Mouse (Mus musculus) retina, postnatal 7 days (tissue): Measurements from ENCODE around the gene Cxcr1.
A peak's percentile ranks its signal among the peaks of the same experiment; 100 is the strongest.

ENCODE experiments used
- DNase-seq: peaks from one replicate; pipeline ENCODE4 v3.0.0-alpha.2; 2012; ENCODE audit warnings: low read depth, low spot score

The Cxcr1 gene

DNA sequence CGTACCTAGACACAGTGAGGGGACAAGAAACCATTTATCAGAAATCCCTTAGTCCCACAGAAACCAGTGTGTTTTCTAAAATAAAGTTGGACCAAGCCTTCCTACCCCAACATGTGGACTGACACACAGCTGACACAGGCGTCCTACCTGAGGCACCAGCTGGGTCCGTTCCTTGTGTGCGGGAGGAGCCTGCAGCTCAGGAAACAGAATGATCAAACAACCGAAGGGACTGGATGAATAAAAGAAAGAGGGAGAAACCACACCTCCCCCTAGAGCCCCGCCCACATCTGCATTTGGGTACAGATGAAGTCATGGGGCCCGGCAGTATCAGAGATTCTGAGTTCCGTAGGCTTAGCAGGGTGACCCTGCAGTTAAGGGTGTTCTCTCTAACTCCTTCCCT is at the start of gene Cxcr1:
Gene Cxcr1 (minus strand): TSS at position 187 of the 400 bp plus-strand sequence.
- DNase-seq: no peak

DNA sequence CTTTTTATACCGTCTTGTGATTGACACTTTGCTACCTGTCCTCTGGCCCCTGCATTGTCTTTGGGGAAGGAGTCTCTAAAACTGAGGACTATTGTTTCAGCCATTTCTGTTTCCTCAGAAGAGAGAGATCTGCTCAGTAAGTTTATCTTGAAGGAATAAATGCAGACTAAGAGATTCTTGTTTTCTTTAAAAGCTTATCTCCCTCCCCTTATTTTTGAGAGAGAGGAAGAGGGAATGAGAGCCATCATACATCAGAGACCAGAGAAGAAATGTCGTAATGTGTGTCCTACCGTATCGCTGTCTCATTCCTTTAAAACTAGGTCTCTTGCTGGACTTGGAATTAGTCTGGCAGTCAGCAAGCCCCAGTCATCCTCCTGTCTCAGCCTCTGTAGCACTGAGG is 46.4 kb upstream of the Cxcr1 start:
- no peak for DNase-seq

DNA sequence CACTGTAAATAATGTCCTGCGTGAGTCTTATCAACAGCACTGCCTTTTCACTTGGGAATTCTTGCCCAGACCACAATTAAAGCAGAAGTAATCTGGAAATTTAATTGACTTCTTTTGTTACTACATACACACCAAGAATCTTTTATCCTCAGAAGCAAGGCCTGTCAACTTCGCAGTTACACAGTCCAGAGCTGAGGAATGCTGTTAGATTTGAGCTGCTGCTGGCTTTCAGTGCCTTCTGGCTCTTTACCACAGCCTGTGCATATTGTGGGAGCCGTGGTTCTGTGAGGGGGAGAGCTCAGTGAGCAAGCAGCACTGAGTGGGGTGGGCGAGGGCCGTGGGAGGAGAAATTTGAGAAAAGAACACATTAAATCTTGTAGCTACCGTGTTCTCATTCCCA is 45.9 kb upstream of the Cxcr1 start:
- no peak for DNase-seq

DNA sequence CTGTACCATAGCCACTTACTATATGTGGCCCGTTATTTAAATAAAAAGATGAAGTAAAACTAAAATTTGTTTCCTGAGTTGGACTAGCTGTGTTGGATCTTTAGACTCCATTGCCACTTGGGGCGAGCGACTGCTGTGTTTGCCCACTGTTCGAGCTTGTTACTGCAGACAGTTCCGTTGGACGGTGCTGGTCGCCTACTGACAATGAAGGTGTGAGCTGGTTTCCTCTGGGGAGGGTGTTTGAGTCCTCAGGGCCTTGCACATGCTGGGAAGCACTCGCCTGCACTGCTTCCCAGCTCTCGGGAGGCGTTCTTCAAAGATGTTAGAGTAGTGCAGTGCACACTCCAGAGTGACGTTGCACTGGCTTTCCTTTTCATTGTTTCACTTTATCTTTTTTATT is 45.2 kb upstream of the Cxcr1 start:
- no peak for DNase-seq

DNA sequence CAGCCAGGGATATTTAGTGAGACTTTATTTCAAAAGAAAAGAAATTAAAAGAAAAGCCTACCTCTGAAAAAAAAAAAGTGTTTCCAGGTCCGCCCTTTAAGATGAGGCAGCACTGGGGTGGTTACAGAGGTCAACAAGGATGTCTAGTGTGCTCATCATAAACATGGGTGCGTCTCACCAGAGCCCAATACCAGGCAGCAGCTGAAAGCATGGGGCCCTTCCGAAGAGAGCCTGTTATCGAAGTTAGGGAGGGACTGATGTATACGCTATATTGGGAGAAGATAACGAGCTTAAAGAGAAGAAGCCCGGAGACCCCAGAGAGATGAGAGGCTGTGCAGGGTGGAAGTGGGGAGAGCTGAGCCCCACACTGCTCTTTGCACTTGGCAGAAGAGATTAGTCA is 44.7 kb upstream of the Cxcr1 start:
- DNase-seq: no peak

DNA sequence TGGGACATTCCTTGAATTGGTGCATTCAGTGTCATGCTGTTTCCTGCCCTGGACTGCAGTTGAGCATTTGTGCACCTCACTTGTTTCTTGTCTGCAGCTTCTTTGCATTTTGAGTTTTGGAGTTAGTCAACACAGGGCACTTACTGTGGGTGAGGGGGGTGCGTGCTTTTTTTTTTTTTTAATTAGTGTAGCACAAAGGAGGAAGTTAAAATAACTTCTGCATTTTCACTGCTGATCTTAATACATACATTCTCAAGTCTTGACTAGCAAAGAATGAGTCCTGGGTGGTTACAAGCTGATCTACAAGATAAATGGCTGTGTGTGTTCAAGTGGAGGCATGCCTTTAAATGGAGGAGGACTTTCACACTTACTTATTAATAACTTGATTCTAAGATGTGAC is 43.7 kb upstream of the Cxcr1 start:
- DNase-seq: no peak

DNA sequence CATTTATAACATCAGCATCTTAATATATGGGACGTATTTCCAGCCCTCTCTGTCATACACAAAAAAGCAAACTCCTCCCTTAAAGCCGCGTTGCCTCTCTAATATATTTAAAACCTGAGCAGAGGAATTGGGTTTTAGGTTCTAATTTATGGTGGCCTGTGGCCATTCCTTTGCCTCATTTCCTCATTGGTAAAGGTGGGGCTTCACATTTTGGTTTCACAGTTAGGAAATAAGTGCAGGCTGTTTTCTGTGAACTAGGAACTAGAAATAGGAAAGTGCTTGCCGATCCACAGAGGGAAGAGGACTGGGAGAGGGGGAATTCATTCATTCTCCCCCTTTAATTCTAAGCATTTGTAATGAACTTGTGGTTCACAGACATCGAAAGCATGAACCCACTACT is 43.2 kb upstream of the Cxcr1 start:
- DNase-seq: no peak

DNA sequence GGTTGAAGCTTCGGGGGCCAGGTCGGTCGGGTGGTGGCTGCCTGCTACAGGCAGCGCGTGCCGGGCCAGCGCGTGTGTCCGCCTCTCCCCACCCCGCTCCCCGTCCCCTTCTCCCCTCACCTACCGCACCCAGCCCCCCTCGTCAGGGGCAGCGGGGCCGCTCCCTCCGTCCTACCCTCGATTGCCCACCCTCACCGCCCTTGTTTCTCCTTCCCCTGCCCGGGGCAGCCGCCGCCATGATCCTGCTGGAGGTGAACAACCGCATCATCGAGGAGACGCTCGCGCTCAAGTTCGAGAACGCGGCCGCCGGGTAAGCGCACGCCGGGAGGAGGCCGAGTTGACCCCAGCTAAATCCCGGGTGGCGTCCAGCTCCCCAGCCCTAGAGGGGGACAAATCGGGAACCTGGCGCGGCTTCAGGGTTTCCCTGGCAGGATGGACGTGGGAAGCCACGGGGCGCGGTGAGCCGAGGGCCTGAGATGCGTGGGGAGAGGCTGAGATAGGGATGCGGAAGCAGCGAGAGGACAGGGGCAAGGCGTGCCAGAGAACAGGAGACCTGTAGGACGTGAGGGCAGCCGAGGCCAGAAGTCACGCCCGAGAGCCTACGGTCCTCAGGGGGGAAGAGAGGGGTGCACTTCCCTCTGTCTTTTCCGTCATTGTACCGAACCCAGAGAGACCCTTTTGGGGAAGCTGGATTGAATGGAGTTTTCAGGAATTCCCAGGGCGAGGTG is 42.3 kb upstream of the Cxcr1 start:
- DNase-seq: peak; percentile 33

DNA sequence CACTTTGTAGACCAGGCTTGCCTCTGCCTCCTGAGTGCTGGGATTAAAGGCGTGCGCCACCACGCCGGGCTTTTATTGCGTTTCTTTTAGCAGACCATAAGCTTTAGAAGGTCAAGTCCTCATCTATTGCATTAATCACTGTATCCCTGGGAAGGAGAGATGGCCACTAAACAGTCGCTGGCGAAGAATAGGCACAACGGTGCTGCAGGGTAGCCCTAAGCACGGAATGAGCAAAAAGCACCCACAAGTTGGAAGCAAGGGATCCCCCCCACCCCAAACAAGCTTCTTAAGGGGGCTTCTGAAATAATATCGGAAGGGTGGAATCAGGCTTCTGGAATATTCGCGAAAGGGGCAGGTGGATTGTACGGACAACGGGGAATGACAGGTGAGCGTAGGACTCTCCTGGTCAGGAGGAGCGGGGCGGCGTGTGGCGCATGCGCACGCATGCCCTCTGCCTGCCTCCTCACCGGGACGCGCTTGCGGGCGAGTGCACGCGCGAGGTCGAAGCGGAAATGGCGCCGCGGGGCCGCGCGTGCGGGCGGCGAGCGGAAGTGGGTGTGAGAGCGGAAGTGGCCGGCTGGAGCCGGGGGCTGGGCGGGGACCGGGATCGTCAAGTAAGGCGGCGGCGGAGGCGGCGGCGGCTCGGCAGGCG is 41.6 kb upstream of the Cxcr1 start, which contains the start of gene Arpc2:
Gene Arpc2 (plus strand): TSS at position 147 of the 652 bp plus-strand sequence.
- peak; percentile 96 for DNase-seq

DNA sequence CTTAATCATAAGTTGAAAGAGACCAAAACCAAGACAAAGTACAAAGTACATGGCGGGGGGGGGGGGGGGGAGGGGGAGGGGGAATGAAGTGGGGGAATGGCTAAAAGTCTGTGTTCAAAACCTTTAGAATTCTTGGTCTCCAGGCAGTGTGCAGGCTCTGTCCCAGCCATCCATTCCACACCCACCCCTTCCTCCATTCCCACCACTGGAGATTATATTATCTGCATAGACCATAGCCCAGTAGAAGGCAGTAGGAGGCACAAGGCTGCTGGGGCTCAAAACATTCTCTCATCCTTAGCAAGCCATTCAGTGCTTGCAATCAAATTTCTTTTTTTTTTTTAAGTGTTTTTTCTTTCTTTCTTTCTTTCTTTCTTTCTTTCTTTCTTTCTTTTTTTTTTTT is 36.6 kb upstream of the Cxcr1 start:
- DNase-seq: no peak

DNA sequence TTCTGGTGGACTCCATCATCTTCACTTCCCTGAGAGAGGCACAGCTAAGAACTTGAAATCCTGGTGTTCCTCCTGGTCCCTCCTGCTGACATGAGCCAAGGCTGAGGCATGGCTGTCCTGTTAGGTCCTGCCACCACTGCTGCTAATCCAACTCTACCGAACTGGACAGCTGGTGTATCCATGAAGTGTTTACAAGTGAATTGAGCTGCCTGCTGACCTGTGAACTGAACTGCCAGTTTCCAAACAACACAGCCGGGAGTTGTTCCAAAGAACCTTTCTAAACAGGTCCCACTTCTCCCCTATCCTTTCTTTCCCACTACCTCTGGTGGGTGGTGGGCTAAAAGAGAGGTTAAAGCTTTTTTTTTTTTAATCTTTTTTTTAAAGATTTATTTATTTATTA is 35.5 kb upstream of the Cxcr1 start:
- no peak for DNase-seq

DNA sequence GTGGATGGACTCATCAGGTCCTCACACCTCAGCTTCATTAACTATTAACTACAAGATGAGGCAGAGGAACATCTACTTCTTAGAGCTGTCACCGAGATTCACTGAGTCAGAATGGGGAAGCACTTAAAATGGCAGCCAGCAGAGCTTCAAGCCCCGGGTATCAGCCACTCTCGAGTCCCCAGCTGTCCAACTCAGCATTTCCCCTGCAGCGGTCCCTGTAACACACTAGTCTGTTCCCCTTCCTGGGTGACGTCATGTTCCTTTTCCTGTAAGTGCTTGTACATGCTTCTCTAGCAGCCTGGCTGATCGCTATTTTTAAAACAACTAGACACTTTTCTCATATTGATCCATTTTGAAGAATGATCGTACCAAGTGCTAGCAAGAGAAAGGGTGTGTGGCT is 32.9 kb upstream of the Cxcr1 start:
- no peak for DNase-seq

DNA sequence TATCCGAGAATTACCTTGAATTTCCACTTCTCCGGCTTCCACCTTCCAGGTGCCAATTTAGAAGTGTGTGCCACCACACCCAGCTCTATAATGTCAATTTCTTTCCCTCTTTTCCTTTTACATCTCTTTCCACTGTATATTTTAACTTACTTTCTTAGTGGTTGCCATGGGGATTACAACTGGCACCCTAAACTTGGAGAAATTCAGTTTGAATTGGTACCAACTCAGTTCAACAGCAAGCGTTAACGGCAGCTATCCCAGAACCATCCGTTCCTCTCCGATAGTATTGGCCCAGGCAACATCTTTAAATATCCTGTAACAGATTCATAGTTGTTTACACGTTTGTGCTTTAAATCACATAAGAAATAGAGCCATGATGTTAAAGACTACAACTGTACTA is 25.5 kb upstream of the Cxcr1 start:
- DNase-seq: no peak

DNA sequence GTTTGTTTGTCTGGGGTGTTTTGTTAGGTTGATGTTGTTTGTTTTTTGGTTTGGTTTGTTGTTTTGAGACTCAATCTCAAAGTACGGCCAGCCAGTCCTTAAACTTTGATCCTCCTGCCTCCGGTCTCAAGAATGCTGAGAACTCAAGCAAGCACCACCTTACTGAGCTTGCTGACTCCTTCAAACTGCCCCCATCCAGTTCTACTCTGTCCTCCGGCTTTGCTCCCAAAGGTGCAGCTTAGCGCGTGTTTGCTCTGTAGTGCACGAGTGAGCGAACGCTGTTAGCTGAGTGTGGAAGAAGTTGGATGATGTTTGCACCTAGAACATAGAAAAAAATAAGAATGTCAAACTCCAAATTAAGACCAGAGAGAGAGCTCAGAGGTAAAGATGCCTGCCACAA is 14.5 kb upstream of the Cxcr1 start:
- no peak for DNase-seq

DNA sequence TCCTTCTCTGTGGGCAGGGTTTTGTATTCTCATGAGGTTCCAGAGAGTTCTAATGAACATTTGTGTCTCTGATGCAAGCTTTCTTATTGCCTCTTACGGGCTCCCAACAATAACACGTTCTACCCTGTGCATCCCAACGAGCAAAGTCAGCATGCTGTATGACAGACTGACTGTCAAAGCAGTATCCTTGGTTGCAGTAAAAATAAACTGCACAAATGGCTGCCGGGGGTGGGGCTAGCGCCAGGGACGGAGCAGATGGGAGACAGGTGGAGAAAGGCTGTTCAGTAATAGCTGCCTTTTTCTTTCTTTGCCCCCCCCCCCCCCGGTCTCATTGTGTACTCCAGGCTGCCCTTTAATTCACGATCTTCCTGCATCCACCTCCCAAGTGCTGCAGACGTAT is 13.5 kb upstream of the Cxcr1 start:
- no peak for DNase-seq

DNA sequence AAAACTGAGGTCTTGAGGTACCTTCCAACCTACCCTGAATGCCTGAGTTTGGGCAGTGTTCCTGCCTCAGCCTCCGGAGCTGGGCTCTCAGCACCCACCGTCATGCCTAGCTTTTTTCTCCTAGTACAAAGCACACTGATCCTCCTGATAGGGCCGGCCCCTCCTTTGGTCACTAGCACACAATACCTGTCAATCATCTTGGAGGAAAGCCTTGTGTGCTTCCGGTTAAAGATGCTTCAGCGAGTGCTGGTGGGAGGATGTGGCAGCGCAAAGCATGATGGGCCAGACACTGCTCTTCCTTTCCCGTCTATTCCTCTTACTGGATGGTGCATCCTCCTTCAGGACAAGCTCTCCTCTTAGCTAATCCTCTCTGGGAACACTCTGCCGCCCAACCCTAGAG is 12.2 kb upstream of the Cxcr1 start:
- DNase-seq: no peak

DNA sequence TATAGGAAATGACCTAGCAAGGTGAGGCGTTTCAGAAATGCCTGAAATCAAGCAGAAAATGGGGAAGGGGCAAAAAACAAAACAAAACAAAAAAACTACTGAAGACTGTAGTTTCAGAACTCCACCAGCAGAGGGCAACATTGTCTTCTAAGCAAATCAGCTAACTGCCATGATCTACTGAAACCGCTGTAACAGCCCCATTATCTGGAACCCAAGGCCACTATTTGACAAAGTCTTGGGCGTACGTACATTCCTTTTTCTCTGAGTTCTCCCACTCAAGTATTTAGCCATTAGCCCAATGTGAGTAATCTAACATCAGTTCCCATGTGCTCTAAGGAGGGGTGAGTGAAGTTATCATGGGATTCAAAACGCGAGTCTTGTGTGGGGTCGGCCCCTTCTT is 11.4 kb upstream of the Cxcr1 start:
- DNase-seq: peak; percentile 27

DNA sequence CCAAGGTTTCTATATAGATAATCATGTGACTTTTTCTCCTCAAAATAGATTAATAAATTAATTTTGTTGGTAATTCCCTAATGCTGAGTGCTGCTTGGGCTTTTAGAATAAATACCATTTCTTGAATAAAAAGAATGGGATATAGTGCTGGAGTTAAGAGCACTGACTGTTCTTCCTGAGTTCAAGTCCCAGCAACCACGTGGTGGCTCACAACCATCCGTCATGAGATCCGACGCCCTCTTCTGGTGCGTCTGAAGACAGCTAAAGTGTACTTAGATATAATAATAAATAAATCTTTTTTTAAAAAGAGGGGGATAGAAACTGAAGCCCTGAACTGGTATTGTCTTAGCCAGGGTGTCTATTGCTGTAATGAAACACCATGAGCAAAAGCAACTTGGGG is 9.0 kb upstream of the Cxcr1 start:
- no peak for DNase-seq

DNA sequence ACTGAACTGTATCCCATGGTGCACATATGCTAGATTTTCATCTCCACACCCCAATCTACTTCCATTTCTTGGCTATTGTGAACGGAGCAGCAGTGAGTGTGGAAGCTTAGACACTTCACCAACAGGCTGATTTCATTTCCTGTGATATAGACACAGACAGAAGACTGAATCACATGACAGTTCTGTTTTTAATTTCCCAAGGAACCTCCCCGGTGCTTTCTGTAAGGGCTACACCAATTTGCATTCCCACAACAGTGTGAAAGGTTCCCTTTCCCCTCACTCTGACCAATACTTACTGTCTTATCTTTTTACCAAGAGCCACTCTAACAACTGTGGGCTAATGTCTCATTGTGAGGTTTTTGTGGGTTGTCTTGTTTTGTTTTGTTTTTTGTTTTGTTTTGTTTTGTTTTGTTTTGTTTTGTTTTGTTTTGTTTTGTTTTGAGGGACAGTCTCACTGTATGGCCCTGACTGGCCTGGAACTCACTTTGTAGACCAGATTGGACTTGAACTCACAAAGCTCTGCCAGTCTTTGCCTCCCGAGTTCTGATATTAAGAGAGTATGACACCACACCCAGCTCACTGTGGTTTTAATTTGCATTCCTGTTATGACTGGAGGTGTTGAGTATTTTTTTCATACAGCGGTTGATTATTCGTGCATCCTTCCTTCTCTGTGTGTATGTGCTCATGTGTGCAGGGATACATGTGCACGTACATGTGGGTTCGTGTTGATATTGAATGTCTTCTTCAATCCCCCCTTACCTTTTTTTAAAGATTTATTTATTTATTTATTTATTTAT is 6.8 kb upstream of the Cxcr1 start:
- no peak for DNase-seq

DNA sequence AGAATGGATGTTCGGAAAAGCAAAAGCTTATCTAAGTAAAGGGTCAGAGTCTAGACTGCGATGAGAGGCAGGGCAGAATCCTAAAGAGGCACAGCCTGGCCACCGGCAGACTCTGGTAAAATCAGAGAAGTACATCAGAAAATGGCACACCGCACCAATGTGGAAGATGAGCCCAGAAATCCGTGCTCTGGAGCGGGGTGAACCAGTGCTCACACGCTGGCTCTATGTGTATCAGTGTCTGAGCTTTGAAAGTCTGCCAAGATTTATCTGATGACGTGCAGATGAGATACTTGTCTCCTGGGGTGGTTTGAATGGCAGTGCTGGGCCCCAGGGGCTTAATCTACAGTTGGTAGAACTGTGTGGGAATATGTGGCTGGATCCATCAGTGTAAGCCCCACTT is 4.6 kb upstream of the Cxcr1 start:
- no peak for DNase-seq

DNA sequence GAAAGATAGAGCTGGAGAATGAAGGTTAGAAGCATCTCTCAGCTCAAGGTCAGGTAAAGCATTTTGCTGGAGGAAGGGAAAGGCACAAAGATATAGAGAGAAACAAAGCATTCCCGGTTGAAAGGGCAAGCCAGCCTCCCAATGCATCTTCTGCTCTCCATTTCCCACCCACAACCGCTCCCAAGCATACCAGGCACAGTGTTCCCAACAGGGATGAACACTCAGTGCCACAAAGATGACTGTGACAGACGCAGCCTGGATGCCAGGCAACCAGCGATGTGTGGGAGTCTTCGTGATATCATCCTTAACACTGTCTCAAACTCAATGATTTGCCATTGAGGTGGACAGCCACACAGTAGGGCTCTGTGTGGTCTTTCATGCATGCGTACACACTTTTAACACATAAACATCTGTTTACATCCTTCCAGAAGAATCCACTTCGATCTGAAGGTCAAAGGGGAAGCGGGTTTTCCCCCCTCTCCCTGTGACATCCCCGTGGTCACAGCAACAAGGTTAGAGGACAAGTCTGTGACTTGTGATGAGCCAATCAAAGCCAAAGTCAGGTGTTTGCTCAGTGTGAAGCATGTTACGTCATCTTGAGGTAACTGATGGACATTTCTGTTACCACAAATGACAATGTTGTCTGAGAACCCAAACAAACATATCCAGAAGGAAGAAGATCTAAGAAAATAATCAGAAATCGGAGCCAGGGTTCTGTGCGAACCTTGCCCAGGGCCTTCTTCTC is 3.5 kb upstream of the Cxcr1 start:
- no peak for DNase-seq
